Mouse (Mus musculus) brain, embryonic 14.5 days (tissue): ENCODE measurements around the gene Cdk19. TPM values are rescaled to one million over a fixed set of nuclear protein-coding genes. Genes with fewer than 3 reads are reported as not detected.
"Not testable (repeated sequence)": the region's sequence is repeated elsewhere in the genome, so short reads cannot be mapped to it uniquely, and the experiment has no call there.

Experiments used
- DNase-seq: peaks from one replicate; pipeline ENCODE4 v3.0.0-alpha.2; 2011; ENCODE audit warnings: low read depth
- CTCF ChIP-seq: fragments of 200-500 bp; IDR thresholded peaks from 2 replicates; pipeline ENCODE4 v1.5.1; 2012; ENCODE audit warnings: inconsistent platforms, mild to moderate bottlenecking, moderate library complexity, borderline replicate concordance; ENCODE audit not compliant: insufficient read depth, insufficient read length; ENCODE audit errors: extremely low read depth
- POLR2A ChIP-seq: fragments of 200-500 bp; IDR thresholded peaks from 2 replicates; pipeline ENCODE4 v1.6.1; 2012; ENCODE audit warnings: mild to moderate bottlenecking, inconsistent platforms, borderline replicate concordance; ENCODE audit not compliant: poor library complexity, insufficient read depth, insufficient read length, severe bottlenecking; ENCODE audit errors: extremely low read depth
- polyA plus RNA-seq: library from polyadenylated mRNA; depleted of rRNA; stranded (reverse); fragments of >200 nt; gene quantifications from 2 replicates; pipeline ENCODE4 v1.2.3, GENCODE M21; 2012; rRNA removed

Gene Cdk19
- polyA plus RNA-seq, 1 experiment = 21.5 TPM

GRCm38 (mm10) chr10:40524991-40525390 lies 185.6 kb downstream of the Cdk19 start:
- TF ChIP-seq CTCF (no peak), POLR2A (no peak)
- peak; percentile 84 for DNase-seq

- no peak for TF ChIP-seq CTCF
- no peak for TF ChIP-seq POLR2A
- DNase-seq = no peak
Observed at GRCm38 (mm10) chr10:40525616-40526155, 186.3 kb downstream of the Cdk19 start.

- TF ChIP-seq CTCF = no peak
- TF ChIP-seq POLR2A = no peak
- no peak for DNase-seq
Observed at GRCm38 (mm10) chr10:40526301-40526761, 187.0 kb downstream of the Cdk19 start.

- no peak for TF ChIP-seq POLR2A
- TF ChIP-seq CTCF = no peak
Observed at GRCm38 (mm10) chr10:40526986-40527385, 187.6 kb downstream of the Cdk19 start.

GRCm38 (mm10) chr10:40527573-40527972 lies 188.2 kb downstream of the Cdk19 start:
- TF ChIP-seq CTCF = no peak
- no peak for TF ChIP-seq POLR2A

More at GRCm38 (mm10) chr10:40526986-40527385, 187.6 kb downstream of the Cdk19 start:
- no peak for DNase-seq

GRCm38 (mm10) chr10:40528668-40529067 lies 189.3 kb downstream of the Cdk19 start:
- no peak for TF ChIP-seq CTCF
- TF ChIP-seq POLR2A = no peak
- DNase-seq = no peak

More at GRCm38 (mm10) chr10:40527573-40527972, 188.2 kb downstream of the Cdk19 start:
- DNase-seq = no peak

GRCm38 (mm10) chr10:40529617-40530016 lies 190.3 kb downstream of the Cdk19 start:
- peak; percentile 64 for DNase-seq
- no peak for TF ChIP-seq POLR2A
- TF ChIP-seq CTCF = peak; percentile 64; the same call in 1 of the 2 replicates

- TF ChIP-seq POLR2A = no peak
- TF ChIP-seq CTCF = no peak
- DNase-seq = peak; percentile 24
Observed at GRCm38 (mm10) chr10:40530661-40531060, 191.3 kb downstream of the Cdk19 start.

GRCm38 (mm10) chr10:40532586-40532985 lies 193.2 kb downstream of the Cdk19 start:
- not testable (repeated sequence) for DNase-seq

Other genes with a start within 250 kb of the Cdk19 start
- gene Slc16a10, start 197.3 kb upstream of the Cdk19 start, polyA plus RNA-seq = 3.0 and 7.5 TPM in 2 replicates
- 23.5 and 25.8 TPM in 2 replicates for gene Rpf2, start 92.5 kb upstream of the Cdk19 start, polyA plus RNA-seq
- gene Gtf3c6, start 81.5 kb upstream of the Cdk19 start, polyA plus RNA-seq = 32.6 and 47.6 TPM in 2 replicates
- 50.5 and 55.6 TPM in 2 replicates for gene Amd1, start 37.4 kb upstream of the Cdk19 start, polyA plus RNA-seq
- not detected in 2 replicates for gene Slc22a16, start 230.8 kb downstream of the Cdk19 start, polyA plus RNA-seq